Mouse (Mus musculus) brain, embryonic 14.5 days (tissue): ENCODE data around the gene Tox2.

ENCODE experiments used
- CTCF ChIP-seq: fragments of 200-500 bp; IDR thresholded peaks from 2 replicates; pipeline ENCODE4 v1.5.1; 2012; ENCODE audit warnings: inconsistent platforms, mild to moderate bottlenecking, moderate library complexity, borderline replicate concordance; ENCODE audit not compliant: insufficient read depth, insufficient read length; ENCODE audit errors: extremely low read depth
- POLR2A ChIP-seq: fragments of 200-500 bp; IDR thresholded peaks from 2 replicates; pipeline ENCODE4 v1.6.1; 2012; ENCODE audit warnings: mild to moderate bottlenecking, inconsistent platforms, borderline replicate concordance; ENCODE audit not compliant: poor library complexity, insufficient read depth, insufficient read length, severe bottlenecking; ENCODE audit errors: extremely low read depth

- TF ChIP-seq CTCF (no peak), POLR2A (no peak)
Observed at GRCm38 (mm10) chr2:163288881-163289379, 86.0 kb downstream of the Tox2 start.
